Mouse (Mus musculus): ENCODE data around the gene Cyp17a1. TPM values are rescaled to one million over a fixed set of nuclear protein-coding genes. Genes with fewer than 3 reads are reported as not detected.

The Cyp17a1 gene
- polyA plus RNA-seq (2015; fragmentation: Nextera tagmentation; extraction: Ambion mirVana), result not detected in 2 replicates

DNA sequence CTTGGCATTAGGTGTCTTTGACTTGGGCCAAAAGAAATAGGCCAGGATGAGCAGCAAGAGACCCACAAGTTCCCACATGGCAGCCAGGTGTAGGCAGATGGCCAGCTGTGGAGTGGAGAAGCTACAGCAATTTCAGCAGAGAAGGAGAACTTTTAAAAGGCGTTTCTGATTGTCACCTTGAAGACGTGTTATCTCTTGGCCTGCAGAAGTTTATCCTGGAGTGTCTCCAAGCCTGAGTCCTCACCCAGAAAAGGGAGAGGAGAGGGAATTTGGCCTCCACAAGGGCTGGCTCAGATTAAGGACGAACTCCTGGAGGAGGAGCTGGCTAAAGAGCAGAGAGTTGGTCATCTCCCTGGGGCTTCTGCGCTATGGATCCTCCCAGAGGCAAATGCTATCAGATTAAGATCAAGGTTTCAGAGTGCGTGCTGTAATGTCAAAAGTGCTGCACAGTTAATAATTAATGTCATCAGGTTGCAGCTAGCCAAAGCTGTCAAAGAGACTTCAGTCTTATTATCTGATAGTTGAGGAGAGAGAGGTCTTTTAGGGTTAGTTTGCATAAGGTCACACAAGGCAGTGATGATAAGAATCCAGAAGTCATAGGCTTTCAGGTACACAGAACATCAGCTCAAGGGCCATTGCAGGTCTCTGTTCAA lies at the start of gene Cyp17a1:
Gene Cyp17a1 (minus strand): TSS at position 407 of the 653 bp plus-strand sequence.
- Histone ChIP-seq H3K36me3 (ENCODE audit: insufficient read depth, low read length) (no peaks in the 10 kb centered on the region), H3K4me2 (ENCODE audit: low read length) (no peak within 1 kb of the TSS), H3K4me3 (replicated peaks; ENCODE audit: low read depth, low read length) (no peak within 1 kb of the TSS), H3K9ac (ENCODE audit: low read depth, low read length) (no peak within 1 kb of the TSS), H3K9me3 (replicated peaks; ENCODE audit: low read length) (no peaks in the 10 kb centered on the region), H3K4me1 (replicated peaks; ENCODE audit: insufficient read depth, low read length) (no peaks in the 10 kb centered on the region), H3K27ac (no peak within 1 kb of the TSS), H3K27me3 (ENCODE audit: insufficient read depth, low read length) (no peaks in the 10 kb centered on the region)
- no peak for TF ChIP-seq CTCF (IDR thresholded peaks at IDR 0.05; ENCODE audit: low read depth)
- ATAC-seq (replicated peaks; ENCODE audit: low FRiP score, low read depth) (no peak), DNase-seq (ENCODE audit: low spot score) (no peak)
- WGBS, result 35% methylated on average over 5 of the region's 5 CpGs

DNA sequence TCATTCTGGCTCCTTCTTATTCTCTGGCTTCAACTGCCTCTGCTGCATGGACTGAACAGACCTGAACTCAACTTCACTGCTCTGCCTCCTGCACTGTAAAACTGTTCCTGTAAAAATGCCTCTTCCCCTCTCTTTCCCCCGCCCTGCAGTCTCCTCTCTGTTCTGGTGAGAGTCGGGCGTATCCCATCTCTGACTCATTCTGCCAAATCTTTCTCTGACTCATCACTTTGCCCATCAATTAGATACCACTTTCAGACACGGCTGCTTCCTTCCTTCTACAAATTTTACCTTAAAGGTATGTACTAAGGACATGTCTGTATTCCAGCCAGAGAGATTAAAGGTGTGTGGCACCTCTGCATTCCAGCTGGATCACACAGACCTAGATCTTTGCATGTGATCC lies 45.2 kb upstream of the Cyp17a1 start:
- ATAC-seq (replicated peaks; ENCODE audit: low FRiP score, low read depth), result no peak
- no peak overlapping the region for H3K27ac ChIP-seq
- TF ChIP-seq CTCF (IDR thresholded peaks at IDR 0.05; ENCODE audit: low read depth), result no peak
- H3K4me2 ChIP-seq (ENCODE audit: low read length), result no peak overlapping the region
- H3K36me3 ChIP-seq (ENCODE audit: insufficient read depth, low read length), result peaks cover 21% of the 10 kb centered on the region; the same call in 1 of the 2 replicates
- no peaks in the 10 kb centered on the region for H3K4me1 ChIP-seq (replicated peaks; ENCODE audit: insufficient read depth, low read length)
- H3K4me3 ChIP-seq (replicated peaks; ENCODE audit: low read depth, low read length), result no peak overlapping the region
- H3K9me3 ChIP-seq (replicated peaks; ENCODE audit: low read length), result no peaks in the 10 kb centered on the region
- no peak for DNase-seq (ENCODE audit: low spot score)
- H3K9ac ChIP-seq (ENCODE audit: low read depth, low read length), result no peak overlapping the region
- WGBS, result 85% methylated on average over 4 of the region's 4 CpGs
- no peaks in the 10 kb centered on the region for H3K27me3 ChIP-seq (ENCODE audit: insufficient read depth, low read length)

DNA sequence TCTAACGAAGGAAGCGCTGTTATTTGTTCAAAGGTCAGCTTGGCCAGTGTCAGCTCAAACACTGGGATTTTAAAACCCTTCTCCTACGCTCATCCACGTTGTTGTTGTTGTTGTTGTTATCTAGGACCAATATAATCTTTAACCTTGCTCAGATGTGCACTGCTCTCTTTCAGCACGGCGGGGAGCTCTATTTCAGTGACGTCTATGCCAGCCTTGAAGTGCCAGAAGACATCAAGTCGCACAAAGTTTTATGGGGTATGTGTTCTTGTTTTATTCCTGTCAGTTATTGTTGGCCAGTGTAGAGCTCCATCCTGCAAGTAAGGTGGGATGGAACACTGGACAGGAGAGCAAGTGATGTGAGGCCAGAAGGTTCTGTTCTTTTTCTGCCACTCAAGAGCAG lies 42.0 kb upstream of the Cyp17a1 start:
- Histone ChIP-seq H3K4me1 (replicated peaks; ENCODE audit: insufficient read depth, low read length) (no peaks in the 10 kb centered on the region), H3K36me3 (ENCODE audit: insufficient read depth, low read length) (peaks cover 11% of the 10 kb centered on the region; the same call in 1 of the 2 replicates), H3K4me2 (ENCODE audit: low read length) (no peak overlapping the region), H3K4me3 (replicated peaks; ENCODE audit: low read depth, low read length) (no peak overlapping the region), H3K27me3 (ENCODE audit: insufficient read depth, low read length) (no peaks in the 10 kb centered on the region), H3K9me3 (replicated peaks; ENCODE audit: low read length) (no peaks in the 10 kb centered on the region), H3K9ac (ENCODE audit: low read depth, low read length) (no peak overlapping the region), H3K27ac (no peak overlapping the region)
- ATAC-seq (replicated peaks; ENCODE audit: low FRiP score, low read depth) (no peak), DNase-seq (ENCODE audit: low spot score) (no peak)
- WGBS, result 70% methylated on average over 8 of the region's 8 CpGs
- no peak for TF ChIP-seq CTCF (IDR thresholded peaks at IDR 0.05; ENCODE audit: low read depth)

DNA sequence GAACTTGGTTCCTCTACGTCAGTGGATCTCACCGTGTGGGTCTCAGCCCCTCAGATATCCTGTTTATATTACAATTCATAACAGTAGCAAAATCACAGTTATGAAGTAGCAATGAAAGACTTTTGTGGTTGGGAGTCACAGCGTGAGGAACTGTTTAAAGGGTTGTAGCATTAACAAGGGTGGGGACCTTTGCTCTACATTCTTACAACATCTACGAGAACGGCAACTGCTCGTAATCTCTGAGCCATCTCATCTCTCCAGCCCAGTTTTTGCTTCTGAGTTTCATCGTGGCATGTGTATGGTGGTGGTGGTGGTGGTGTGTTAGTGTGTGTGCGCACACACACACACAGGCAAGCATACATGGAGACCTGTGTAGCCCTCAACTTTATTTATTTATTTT lies 41.3 kb upstream of the Cyp17a1 start:
- no peak for ATAC-seq (replicated peaks; ENCODE audit: low FRiP score, low read depth)
- Histone ChIP-seq H3K36me3 (ENCODE audit: insufficient read depth, low read length) (peaks cover 12% of the 10 kb centered on the region; the same call in 1 of the 2 replicates), H3K4me1 (replicated peaks; ENCODE audit: insufficient read depth, low read length) (no peaks in the 10 kb centered on the region), H3K4me2 (ENCODE audit: low read length) (no peak overlapping the region), H3K27me3 (ENCODE audit: insufficient read depth, low read length) (no peaks in the 10 kb centered on the region), H3K4me3 (replicated peaks; ENCODE audit: low read depth, low read length) (no peak overlapping the region), H3K9me3 (replicated peaks; ENCODE audit: low read length) (no peaks in the 10 kb centered on the region), H3K9ac (ENCODE audit: low read depth, low read length) (no peak overlapping the region), H3K27ac (no peak overlapping the region)
- TF ChIP-seq CTCF (IDR thresholded peaks at IDR 0.05; ENCODE audit: low read depth), result no peak
- WGBS, result 91% methylated on average over 8 of the region's 8 CpGs
- DNase-seq (ENCODE audit: low spot score), result no peak

DNA sequence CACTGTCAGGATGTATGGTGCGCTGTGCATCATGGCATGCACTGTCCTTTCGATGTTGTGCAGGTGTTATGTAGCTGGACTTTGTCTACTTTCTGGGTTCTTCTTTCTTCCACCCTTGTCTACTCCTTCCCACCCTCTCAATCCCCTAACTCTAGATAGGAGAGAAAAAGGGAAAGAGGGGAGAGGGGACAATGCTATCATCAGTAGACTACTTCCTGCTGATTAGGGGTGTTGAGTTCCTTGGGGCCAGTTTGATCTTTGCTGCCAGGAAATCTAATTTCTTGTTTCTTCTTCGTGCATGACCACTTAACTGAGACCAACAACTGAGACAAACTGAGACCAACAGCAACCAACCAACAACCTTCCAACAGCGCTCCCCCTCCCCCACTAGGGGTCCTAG lies 37.6 kb upstream of the Cyp17a1 start:
- ATAC-seq (replicated peaks; ENCODE audit: low FRiP score, low read depth), result no peak

DNA sequence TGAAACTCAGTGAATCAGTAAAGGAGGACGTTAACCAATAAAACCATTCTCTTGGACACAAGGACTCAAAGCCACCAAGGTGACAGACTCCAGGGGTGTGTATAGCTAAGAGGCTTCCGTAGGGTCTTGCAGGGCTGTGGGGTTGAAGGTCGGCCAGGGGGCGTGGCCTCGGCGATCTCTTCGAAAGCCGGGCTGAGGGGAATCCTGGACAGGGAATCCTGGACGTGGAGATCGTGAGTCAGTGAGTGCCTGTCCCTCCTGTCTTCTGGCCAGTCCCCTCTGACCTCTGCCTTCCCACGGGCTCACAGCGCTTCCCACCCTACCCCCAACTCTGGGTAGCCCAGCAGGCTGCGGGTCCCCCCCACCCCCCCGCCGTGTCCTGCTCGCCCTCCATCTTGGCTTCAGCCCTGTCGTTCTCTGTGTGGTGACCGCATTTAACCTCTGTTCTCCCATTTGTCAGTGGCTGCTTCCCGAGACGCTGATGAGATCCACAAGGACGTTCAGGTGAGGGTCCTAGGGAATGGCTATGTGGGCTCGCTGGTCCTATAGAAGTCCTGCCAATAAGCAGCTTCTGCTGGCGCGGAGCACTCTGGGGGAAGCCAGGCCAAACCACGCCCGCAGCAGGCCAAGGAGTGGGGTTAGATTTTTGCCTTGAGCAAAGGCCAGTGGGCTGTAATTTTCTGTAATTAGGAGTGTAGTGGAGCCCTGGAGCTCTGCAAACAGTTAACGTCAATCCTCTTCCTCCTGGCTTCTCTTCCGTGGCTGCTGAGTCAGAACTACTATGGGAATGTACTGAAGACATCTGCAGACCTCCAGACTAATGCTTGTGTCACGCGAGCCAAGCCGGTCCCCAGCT lies 34.6 kb upstream of the Cyp17a1 start, which contains the start of gene As3mt:
Gene As3mt (plus strand): TSS at position 163 of the 856 bp plus-strand sequence.
- 8% methylated on average over 31 of the region's 31 CpGs for WGBS
- no peak for TF ChIP-seq CTCF (IDR thresholded peaks at IDR 0.05; ENCODE audit: low read depth)
- Histone ChIP-seq H3K4me1 (replicated peaks; ENCODE audit: insufficient read depth, low read length) (peaks cover 5% of the 10 kb centered on the region; the same call in 1 of the 2 replicates), H3K27ac (peak within 1 kb of the TSS; percentile 70), H3K27me3 (ENCODE audit: insufficient read depth, low read length) (no peaks in the 10 kb centered on the region), H3K36me3 (ENCODE audit: insufficient read depth, low read length) (0 out of 2 replicates have a peak, but pooled peaks cover 6% of the 10 kb centered on the region), H3K4me2 (ENCODE audit: low read length) (peak within 1 kb of the TSS; percentile 69), H3K9me3 (replicated peaks; ENCODE audit: low read length) (no peaks in the 10 kb centered on the region), H3K4me3 (replicated peaks; ENCODE audit: low read depth, low read length) (peak within 1 kb of the TSS; percentile 44), H3K9ac (ENCODE audit: low read depth, low read length) (peak within 1 kb of the TSS; percentile 65)
- peak; percentile 91 for ATAC-seq (replicated peaks; ENCODE audit: low FRiP score, low read depth)
- peak; percentile 76 for DNase-seq (ENCODE audit: low spot score)

More for the DNA sequence above, 37.6 kb upstream of the Cyp17a1 start:
- H3K27ac ChIP-seq, result no peak overlapping the region
- 81% methylated on average over 4 of the region's 4 CpGs for WGBS
- H3K4me2 ChIP-seq (ENCODE audit: low read length), result no peak overlapping the region
- no peaks in the 10 kb centered on the region for H3K9me3 ChIP-seq (replicated peaks; ENCODE audit: low read length)
- H3K9ac ChIP-seq (ENCODE audit: low read depth, low read length), result no peak overlapping the region
- H3K36me3 ChIP-seq (ENCODE audit: insufficient read depth, low read length), result 0 out of 2 replicates have a peak, but pooled peaks cover 6% of the 10 kb centered on the region
- H3K27me3 ChIP-seq (ENCODE audit: insufficient read depth, low read length), result no peaks in the 10 kb centered on the region
- TF ChIP-seq CTCF (IDR thresholded peaks at IDR 0.05; ENCODE audit: low read depth), result no peak
- peaks cover 5% of the 10 kb centered on the region; the same call in 1 of the 2 replicates for H3K4me1 ChIP-seq (replicated peaks; ENCODE audit: insufficient read depth, low read length)
- no peak for DNase-seq (ENCODE audit: low spot score)
- no peak overlapping the region for H3K4me3 ChIP-seq (replicated peaks; ENCODE audit: low read depth, low read length)

Data from kidney, postnatal 0 days (tissue).